Mouse (Mus musculus): ENCODE measurements around the gene Agpat3. TPM values are rescaled to one million over a fixed set of nuclear protein-coding genes. Genes with fewer than 3 reads are reported as not detected.

The Agpat3 gene
- polyA plus RNA-seq, 2 experiments = 14.5 to 21.0 TPM

GRCm38 (mm10) chr10:78345466-78345865 lies 6.8 kb downstream of the Agpat3 start:
- ATAC-seq (ENCODE audit: insufficient read depth) (no peak), DNase-seq (ENCODE audit: low read depth in 3 of 3, low spot score in 3 of 3) (no peak)
- Histone ChIP-seq H3K27ac (no peak overlapping the region), H3K36me3 (replicated peaks; ENCODE audit: control insufficient read depth, insufficient read depth, low read depth) (no peaks in the 10 kb centered on the region), H3K9ac (replicated peaks) (no peak overlapping the region), H3K27me3 (ENCODE audit: control insufficient read depth, insufficient read depth, low read length) (peaks cover 12% of the 10 kb centered on the region), H3K9me3 (ENCODE audit: control insufficient read depth, low read length) (no peaks in the 10 kb centered on the region), H3K4me2 (ENCODE audit: low read depth) (no peak overlapping the region), H3K4me3 (ENCODE audit: insufficient read depth in 1 of 2, low read depth in 2 of 2, low read length in 2 of 2) (no peak overlapping the region), H3K4me1 (replicated peaks; ENCODE audit: control insufficient read depth in 2 of 2, insufficient read depth in 2 of 2, low read length in 1 of 2) (peaks cover 0 to 3% of the 10 kb centered on the region in 2 experiments; a peak in 1 of 4 replicates)
- 77% methylated on average over 2 of the region's 2 CpGs for WGBS (ENCODE audit: insufficient replicate concordance)
- TF ChIP-seq CTCF (IDR thresholded peaks at IDR 0.05; ENCODE audit: low read depth) = no peak
- no peak for TF ChIP-seq EP300 (IDR thresholded peaks at IDR 0.05; ENCODE audit: low read depth)

DNA sequence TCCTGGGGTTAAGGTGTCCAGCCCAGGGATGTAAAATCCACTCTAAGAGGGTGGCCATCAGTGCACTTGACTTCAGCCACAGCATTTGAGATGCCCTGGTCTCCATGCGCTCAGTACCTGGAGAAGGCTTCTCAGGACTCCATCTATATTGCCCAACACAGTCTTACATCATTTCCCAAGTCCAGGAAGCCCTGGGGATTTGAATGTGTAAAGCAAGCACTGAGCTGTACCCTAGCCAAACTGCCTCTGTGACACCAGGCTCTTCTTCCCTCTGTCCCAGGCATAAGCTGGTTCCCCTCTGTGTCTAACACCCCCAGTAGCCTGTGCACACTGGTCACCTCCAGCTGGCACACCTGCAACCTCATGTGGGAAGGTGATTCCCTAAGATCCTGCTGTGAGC lies 10.2 kb downstream of the Agpat3 start:
- Histone ChIP-seq H3K36me3 (replicated peaks; ENCODE audit: control insufficient read depth, insufficient read depth, low read depth) (no peaks in the 10 kb centered on the region), H3K9me3 (ENCODE audit: control insufficient read depth, low read length) (no peaks in the 10 kb centered on the region), H3K4me3 (ENCODE audit: insufficient read depth in 1 of 2, low read depth in 2 of 2, low read length in 2 of 2) (no peak overlapping the region), H3K4me1 (replicated peaks; ENCODE audit: control insufficient read depth in 2 of 2, insufficient read depth in 2 of 2, low read length in 1 of 2) (no peaks in the 10 kb centered on the region), H3K27ac (no peak overlapping the region), H3K27me3 (ENCODE audit: control insufficient read depth, insufficient read depth, low read length) (no peaks in the 10 kb centered on the region), H3K4me2 (ENCODE audit: low read depth) (no peak overlapping the region), H3K9ac (replicated peaks) (no peak overlapping the region)
- no peak for ATAC-seq (ENCODE audit: insufficient read depth)
- WGBS (ENCODE audit: insufficient replicate concordance) = 74% methylated on average over 1 of the region's 1 CpGs
- DNase-seq (ENCODE audit: low read depth in 3 of 3, low spot score in 3 of 3) = no peak
- TF ChIP-seq EP300 (IDR thresholded peaks at IDR 0.05; ENCODE audit: low read depth) (no peak), CTCF (IDR thresholded peaks at IDR 0.05; ENCODE audit: low read depth) (no peak)

DNA sequence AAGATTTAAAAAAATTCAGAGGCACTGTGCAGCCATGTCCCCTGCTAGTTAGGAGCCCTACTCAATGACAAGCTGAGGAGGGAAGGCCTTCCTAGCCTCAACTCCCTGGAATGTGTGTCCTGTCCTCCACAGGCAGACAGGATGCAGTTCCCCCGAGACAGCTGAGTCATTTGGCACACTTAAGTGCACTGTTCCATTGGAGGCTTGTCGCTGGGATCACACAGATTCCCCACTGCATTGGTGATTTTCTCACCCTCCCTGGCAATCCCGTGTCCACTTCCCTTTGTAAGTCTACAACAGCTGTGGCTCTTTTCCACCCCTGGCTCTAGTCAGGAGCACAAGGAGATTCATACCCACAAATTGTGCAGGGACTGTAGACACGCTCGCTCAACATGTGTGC lies 14.1 kb downstream of the Agpat3 start:
- Histone ChIP-seq H3K27me3 (ENCODE audit: control insufficient read depth, insufficient read depth, low read length) (no peaks in the 10 kb centered on the region), H3K9me3 (ENCODE audit: control insufficient read depth, low read length) (no peaks in the 10 kb centered on the region), H3K9ac (replicated peaks) (no peak overlapping the region), H3K4me2 (ENCODE audit: low read depth) (no peak overlapping the region), H3K27ac (no peak overlapping the region), H3K36me3 (replicated peaks; ENCODE audit: control insufficient read depth, insufficient read depth, low read depth) (no peaks in the 10 kb centered on the region), H3K4me1 (replicated peaks; ENCODE audit: control insufficient read depth in 2 of 2, insufficient read depth in 2 of 2, low read length in 1 of 2) (no peaks in the 10 kb centered on the region), H3K4me3 (ENCODE audit: insufficient read depth in 1 of 2, low read depth in 2 of 2, low read length in 2 of 2) (no peak overlapping the region)
- TF ChIP-seq EP300 (IDR thresholded peaks at IDR 0.05; ENCODE audit: low read depth) (no peak), CTCF (IDR thresholded peaks at IDR 0.05; ENCODE audit: low read depth) (no peak)
- DNase-seq (ENCODE audit: low read depth in 3 of 3, low spot score in 3 of 3) (no peak), ATAC-seq (ENCODE audit: insufficient read depth) (no peak)
- WGBS (ENCODE audit: insufficient replicate concordance) = 42% methylated on average over 5 of the region's 5 CpGs

- Histone ChIP-seq H3K4me3 (ENCODE audit: insufficient read depth in 1 of 2, low read depth in 2 of 2, low read length in 2 of 2) (no peak overlapping the region), H3K9me3 (ENCODE audit: control insufficient read depth, low read length) (no peaks in the 10 kb centered on the region), H3K4me2 (ENCODE audit: low read depth) (no peak overlapping the region), H3K36me3 (replicated peaks; ENCODE audit: control insufficient read depth, insufficient read depth, low read depth) (no peaks in the 10 kb centered on the region), H3K9ac (replicated peaks) (no peak overlapping the region), H3K4me1 (replicated peaks; ENCODE audit: control insufficient read depth in 2 of 2, insufficient read depth in 2 of 2, low read length in 1 of 2) (no peaks in the 10 kb centered on the region), H3K27me3 (ENCODE audit: control insufficient read depth, insufficient read depth, low read length) (no peaks in the 10 kb centered on the region), H3K27ac (no peak overlapping the region)
- ATAC-seq (ENCODE audit: insufficient read depth) (no peak), DNase-seq (ENCODE audit: low read depth in 3 of 3, low spot score in 3 of 3) (no peak)
- WGBS (ENCODE audit: insufficient replicate concordance) = 67% methylated on average over 6 of the region's 6 CpGs
- TF ChIP-seq CTCF (IDR thresholded peaks at IDR 0.05; ENCODE audit: low read depth) (no peak), EP300 (IDR thresholded peaks at IDR 0.05; ENCODE audit: low read depth) (no peak)
Measured at GRCm38 (mm10) chr10:78334923-78335561, 17.2 kb downstream of the Agpat3 start.

DNA sequence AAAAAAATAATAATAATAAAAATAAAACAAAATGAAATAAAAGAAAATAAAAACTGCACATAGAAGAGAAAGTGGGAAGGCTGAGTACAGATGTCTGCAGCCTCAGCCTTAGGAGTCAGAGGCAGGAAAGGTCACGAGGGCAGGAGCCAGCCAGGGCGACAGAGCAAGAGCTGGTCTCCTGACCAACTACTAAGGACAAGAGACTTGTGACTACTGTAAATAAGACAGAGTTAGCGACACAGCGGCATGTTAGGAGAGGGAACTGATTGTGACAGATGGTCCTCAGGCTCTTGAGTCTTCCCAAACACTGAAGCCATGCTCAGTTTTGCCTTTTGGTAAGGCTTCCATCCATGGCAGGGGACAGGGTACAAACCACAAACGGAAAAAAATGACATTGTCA lies 20.7 kb downstream of the Agpat3 start:
- TF ChIP-seq CTCF (IDR thresholded peaks at IDR 0.05; ENCODE audit: low read depth) (no peak), EP300 (IDR thresholded peaks at IDR 0.05; ENCODE audit: low read depth) (no peak)
- H3K4me2 ChIP-seq (ENCODE audit: low read depth) = no peak overlapping the region
- DNase-seq (ENCODE audit: low read depth in 3 of 3, low spot score in 3 of 3) = no peak
- H3K9ac ChIP-seq (replicated peaks) = no peak overlapping the region
- H3K9me3 ChIP-seq (ENCODE audit: control insufficient read depth, low read length) = no peaks in the 10 kb centered on the region
- no peaks in the 10 kb centered on the region for H3K36me3 ChIP-seq (replicated peaks; ENCODE audit: control insufficient read depth, insufficient read depth, low read depth)
- no peaks in the 10 kb centered on the region for H3K27me3 ChIP-seq (ENCODE audit: control insufficient read depth, insufficient read depth, low read length)
- no peaks in the 10 kb centered on the region for H3K4me1 ChIP-seq (replicated peaks; ENCODE audit: control insufficient read depth in 2 of 2, insufficient read depth in 2 of 2, low read length in 1 of 2)
- ATAC-seq (ENCODE audit: insufficient read depth) = no peak
- WGBS (ENCODE audit: insufficient replicate concordance) = 46% methylated on average over 5 of the region's 5 CpGs
- H3K4me3 ChIP-seq (ENCODE audit: insufficient read depth in 1 of 2, low read depth in 2 of 2, low read length in 2 of 2) = no peak overlapping the region
- no peak overlapping the region for H3K27ac ChIP-seq
